Mouse (Mus musculus) small intestine, adult 2 months (tissue): Measurements from ENCODE around the gene Oxct1.

Experiments used
- CTCF ChIP-seq: fragments of 200-500 bp; IDR thresholded peaks from 2 replicates; pipeline ENCODE4 v1.5.1; 2012; ENCODE audit warnings: low read depth, mild to moderate bottlenecking, control low read depth, inconsistent platforms, low read length, moderate library complexity, mixed read lengths; ENCODE audit not compliant: insufficient replicate concordance, insufficient read length; ENCODE audit errors: extremely low read depth
- POLR2A ChIP-seq: fragments of 200-500 bp; IDR thresholded peaks from 2 replicates; pipeline ENCODE4 v1.6.1; 2012; ENCODE audit warnings: low read depth, mild to moderate bottlenecking, control low read depth, inconsistent platforms, low read length, moderate library complexity

DNA sequence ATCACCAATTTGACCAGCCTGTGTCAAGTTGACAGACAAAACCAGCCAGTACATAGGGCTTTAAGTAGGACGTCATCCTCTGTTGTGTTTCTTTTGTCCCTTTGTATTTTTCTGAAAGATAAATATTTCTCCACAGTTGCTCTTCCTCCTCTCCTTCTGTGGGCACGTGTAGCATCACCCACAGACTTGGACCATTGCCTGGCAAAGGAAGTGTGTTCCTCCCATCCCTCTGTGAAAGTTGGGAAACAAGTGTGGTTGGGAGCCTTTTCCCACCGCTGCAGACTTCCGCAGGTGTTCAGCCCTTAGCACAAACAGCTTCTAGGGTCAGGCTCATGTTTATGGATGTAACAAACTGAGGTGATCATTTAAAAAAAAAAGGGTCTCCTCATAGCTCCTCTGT, 61.3 kb downstream of the Oxct1 start:
- TF ChIP-seq POLR2A (no peak), CTCF (no peak)
